Mouse (Mus musculus) intestine, embryonic 14.5 days (tissue): Measurements from ENCODE around the gene Clec12b. TPM values are rescaled to one million over a fixed set of nuclear protein-coding genes. Genes with fewer than 3 reads are reported as not detected.

Experiments
- ATAC-seq: fragments of 200-750 bp; cut with Nextera tagmentation; replicated peaks from 2 replicates; pipeline ENCODE4 v1.8.0; 2017; ENCODE audit warnings: low read depth, moderate number of reproducible peaks, moderate TSS enrichment, moderate library complexity; ENCODE audit not compliant: low FRiP score, low TSS enrichment
- DNase-seq: peaks from one replicate; pipeline ENCODE4 v3.0.0-alpha.2; 2018; ENCODE audit warnings: low spot score
- H3K27ac ChIP-seq: fragments of 300-500 bp; sonication (generic); 2 replicates; pipeline ENCODE4 v1.5.1; 2014; ENCODE audit warnings: low read depth, mild to moderate bottlenecking, control low read depth
- H3K27me3 ChIP-seq: fragments of 300-500 bp; sonication (generic); replicated peaks from 2 replicates; pipeline ENCODE4 v1.6.1; 2014; ENCODE audit warnings: low read length, control low read depth; ENCODE audit not compliant: control insufficient read depth, insufficient read depth
- H3K36me3 ChIP-seq: fragments of 300-500 bp; sonication (generic); 2 replicates; pipeline ENCODE4 v1.6.1; 2014; ENCODE audit warnings: low read length, control low read depth; ENCODE audit not compliant: control insufficient read depth, insufficient read depth
- H3K4me1 ChIP-seq: fragments of 300-500 bp; sonication (generic); replicated peaks from 2 replicates; pipeline ENCODE4 v1.6.1; 2014; ENCODE audit warnings: low read length, control low read depth, mixed read lengths; ENCODE audit not compliant: control insufficient read depth, insufficient read depth
- H3K4me2 ChIP-seq: fragments of 300-500 bp; sonication (generic); 2 replicates; pipeline ENCODE4 v1.6.1; 2014; ENCODE audit warnings: low read length
- H3K4me3 ChIP-seq: fragments of 300-500 bp; sonication (generic); 2 replicates; pipeline ENCODE4 v1.5.1; 2014; ENCODE audit warnings: low read depth, low read length, control low read depth, mixed read lengths
- H3K9ac ChIP-seq: fragments of 300-500 bp; sonication (generic); 2 replicates; pipeline ENCODE4 v1.6.1; 2014; ENCODE audit warnings: mild to moderate bottlenecking, low read length
- H3K9me3 ChIP-seq: fragments of 300-500 bp; sonication (generic); 2 replicates; pipeline ENCODE4 v1.6.1; 2016; ENCODE audit warnings: low read length, control low read depth; ENCODE audit not compliant: control insufficient read depth
- WGBS: fragments of 180-500 bp; shearing (Covaris S2); extraction: QIAGEN DNeasy Blood & Tissue Kit; methylation state at CpG from one replicate; pipeline ENCODE4 v1.1.7; 2014; 5-methylcytosine and 5-hydroxymethylcytosine counted together
- polyA plus RNA-seq: library from polyadenylated mRNA; unstranded; fragments of >200 nt; fragmentation: Nextera tagmentation; extraction: Ambion mirVana; gene quantifications from 2 replicates; pipeline ENCODE4 v1.2.1, GENCODE M21; 2014

Gene Clec12b
- not detected in 2 replicates for polyA plus RNA-seq

- no peak within 1 kb of the TSS for H3K4me3 ChIP-seq
- H3K36me3 ChIP-seq = no peaks in the 10 kb centered on the region
- peaks cover 7% of the 10 kb centered on the region; the same call in 1 of the 2 replicates for H3K4me1 ChIP-seq
- no peaks in the 10 kb centered on the region for H3K27me3 ChIP-seq
- DNase-seq (no peak), ATAC-seq (no peak)
- no peak within 1 kb of the TSS for H3K9ac ChIP-seq
- 86% methylated on average over 2 of the region's 2 CpGs for WGBS
- no peak within 1 kb of the TSS for H3K27ac ChIP-seq
- H3K4me2 ChIP-seq = no peak within 1 kb of the TSS
- no peaks in the 10 kb centered on the region for H3K9me3 ChIP-seq
Observed at GRCm38 (mm10) chr6:129385774-129386173, at the start of gene Clec12b. Clec12b (minus strand) TSS chr6:129385874.

- 80% methylated on average over 5 of the region's 5 CpGs for WGBS
Observed at GRCm38 (mm10) chr6:129434239-129434638, 48.6 kb upstream of the Clec12b start.

GRCm38 (mm10) chr6:129427281-129427680 is 41.6 kb upstream of the Clec12b start:
- Histone ChIP-seq H3K4me2 (no peak overlapping the region), H3K27ac (no peak overlapping the region), H3K9ac (no peak overlapping the region), H3K9me3 (no peaks in the 10 kb centered on the region), H3K27me3 (no peaks in the 10 kb centered on the region), H3K36me3 (no peaks in the 10 kb centered on the region), H3K4me1 (peaks cover 15% of the 10 kb centered on the region), H3K4me3 (no peak overlapping the region)
- DNase-seq = no peak
- ATAC-seq = no peak
- WGBS = 78% methylated on average over 4 of the region's 4 CpGs

More at GRCm38 (mm10) chr6:129434239-129434638, 48.6 kb upstream of the Clec12b start:
- ATAC-seq (no peak), DNase-seq (no peak)
- H3K27me3 ChIP-seq = no peaks in the 10 kb centered on the region
- no peak overlapping the region for H3K4me3 ChIP-seq
- no peak overlapping the region for H3K4me2 ChIP-seq
- H3K36me3 ChIP-seq = no peaks in the 10 kb centered on the region
- no peak overlapping the region for H3K27ac ChIP-seq
- no peaks in the 10 kb centered on the region for H3K9me3 ChIP-seq
- no peak overlapping the region for H3K9ac ChIP-seq
- H3K4me1 ChIP-seq = no peaks in the 10 kb centered on the region

GRCm38 (mm10) chr6:129425812-129426211 is 40.1 kb upstream of the Clec12b start:
- 48% methylated on average over 5 of the region's 5 CpGs for WGBS
- Histone ChIP-seq H3K4me3 (no peak overlapping the region), H3K27ac (no peak overlapping the region), H3K36me3 (no peaks in the 10 kb centered on the region), H3K9me3 (no peaks in the 10 kb centered on the region), H3K4me1 (peaks cover 15% of the 10 kb centered on the region), H3K27me3 (no peaks in the 10 kb centered on the region), H3K4me2 (no peak overlapping the region), H3K9ac (no peak overlapping the region)
- ATAC-seq (no peak), DNase-seq (no peak)

- peak overlapping the region; percentile 38; the same call in 1 of the 2 replicates for H3K27ac ChIP-seq
- H3K4me2 ChIP-seq = no peak overlapping the region
- H3K4me3 ChIP-seq = no peak overlapping the region
- no peaks in the 10 kb centered on the region for H3K9me3 ChIP-seq
- H3K9ac ChIP-seq = no peak overlapping the region
- no peak for ATAC-seq
- H3K27me3 ChIP-seq = no peaks in the 10 kb centered on the region
- DNase-seq = no peak
- WGBS = 27% methylated on average over 5 of the region's 5 CpGs
- H3K4me1 ChIP-seq = peaks cover 15% of the 10 kb centered on the region
- H3K36me3 ChIP-seq = no peaks in the 10 kb centered on the region
Observed at GRCm38 (mm10) chr6:129425217-129425616, 39.5 kb upstream of the Clec12b start.

GRCm38 (mm10) chr6:129423734-129424072 is 38.0 kb upstream of the Clec12b start:
- WGBS = 36% methylated on average over 1 of the region's 1 CpGs
- H3K4me3 ChIP-seq = no peak overlapping the region
- no peaks in the 10 kb centered on the region for H3K9me3 ChIP-seq
- no peaks in the 10 kb centered on the region for H3K27me3 ChIP-seq
- H3K4me1 ChIP-seq = peaks cover 15% of the 10 kb centered on the region
- H3K9ac ChIP-seq = no peak overlapping the region
- no peaks in the 10 kb centered on the region for H3K36me3 ChIP-seq
- DNase-seq (peak; percentile 90), ATAC-seq (peak; percentile 81)
- H3K27ac ChIP-seq = no peak overlapping the region
- no peak overlapping the region for H3K4me2 ChIP-seq

GRCm38 (mm10) chr6:129423040-129423733 is 37.5 kb upstream of the Clec12b start:
- no peak overlapping the region for H3K9ac ChIP-seq
- DNase-seq (peak; percentile 69), ATAC-seq (peak; percentile 47; the same call in 1 of the 2 replicates)
- H3K4me2 ChIP-seq = no peak overlapping the region
- H3K4me1 ChIP-seq = peaks cover 15% of the 10 kb centered on the region
- H3K27ac ChIP-seq = no peak overlapping the region; the same call in 1 of the 2 replicates
- H3K36me3 ChIP-seq = no peaks in the 10 kb centered on the region
- H3K9me3 ChIP-seq = no peaks in the 10 kb centered on the region
- 46% methylated on average over 4 of the region's 4 CpGs for WGBS
- H3K4me3 ChIP-seq = no peak overlapping the region
- H3K27me3 ChIP-seq = no peaks in the 10 kb centered on the region

GRCm38 (mm10) chr6:129422311-129422710 is 36.6 kb upstream of the Clec12b start:
- H3K36me3 ChIP-seq = no peaks in the 10 kb centered on the region
- DNase-seq (no peak), ATAC-seq (no peak)
- H3K27ac ChIP-seq = no peak overlapping the region
- no peak overlapping the region for H3K9ac ChIP-seq
- H3K4me3 ChIP-seq = no peak overlapping the region
- H3K4me1 ChIP-seq = peaks cover 15% of the 10 kb centered on the region
- no peak overlapping the region for H3K4me2 ChIP-seq
- no peaks in the 10 kb centered on the region for H3K27me3 ChIP-seq
- 58% methylated on average over 3 of the region's 3 CpGs for WGBS
- H3K9me3 ChIP-seq = no peaks in the 10 kb centered on the region

- ATAC-seq (no peak), DNase-seq (no peak)
- no peak overlapping the region for H3K27ac ChIP-seq
- no peak overlapping the region for H3K4me2 ChIP-seq
- no peak overlapping the region for H3K4me3 ChIP-seq
- H3K36me3 ChIP-seq = no peaks in the 10 kb centered on the region
- no peaks in the 10 kb centered on the region for H3K4me1 ChIP-seq
- no peak overlapping the region for H3K9ac ChIP-seq
- no peaks in the 10 kb centered on the region for H3K27me3 ChIP-seq
- no peaks in the 10 kb centered on the region for H3K9me3 ChIP-seq
- WGBS = 57% methylated on average over 1 of the region's 1 CpGs
Observed at GRCm38 (mm10) chr6:129414177-129414576, 28.5 kb upstream of the Clec12b start.
